Mouse (Mus musculus) left cerebral cortex, adult 8-10 months (tissue): Measurements from ENCODE around the gene Plekhh2. TPM values are rescaled to one million over a fixed set of nuclear protein-coding genes. Genes with fewer than 3 reads are reported as not detected.

ENCODE experiments used
- DNase-seq, 2 experiments: peaks; one replicate each; pipeline ENCODE4 v3.0.0; 2022; ENCODE audit warnings: low spot score in 2 of 2
- total RNA-seq, 4 experiments: library from RNA; stranded (reverse); gene quantifications; 2 replicates each; pipeline ENCODE4 v1.2.4; 2022

The Plekhh2 gene
- total RNA-seq, 4 experiments from 2014 or later: 5.0 to 6.0 (median 6.0) TPM

DNA sequence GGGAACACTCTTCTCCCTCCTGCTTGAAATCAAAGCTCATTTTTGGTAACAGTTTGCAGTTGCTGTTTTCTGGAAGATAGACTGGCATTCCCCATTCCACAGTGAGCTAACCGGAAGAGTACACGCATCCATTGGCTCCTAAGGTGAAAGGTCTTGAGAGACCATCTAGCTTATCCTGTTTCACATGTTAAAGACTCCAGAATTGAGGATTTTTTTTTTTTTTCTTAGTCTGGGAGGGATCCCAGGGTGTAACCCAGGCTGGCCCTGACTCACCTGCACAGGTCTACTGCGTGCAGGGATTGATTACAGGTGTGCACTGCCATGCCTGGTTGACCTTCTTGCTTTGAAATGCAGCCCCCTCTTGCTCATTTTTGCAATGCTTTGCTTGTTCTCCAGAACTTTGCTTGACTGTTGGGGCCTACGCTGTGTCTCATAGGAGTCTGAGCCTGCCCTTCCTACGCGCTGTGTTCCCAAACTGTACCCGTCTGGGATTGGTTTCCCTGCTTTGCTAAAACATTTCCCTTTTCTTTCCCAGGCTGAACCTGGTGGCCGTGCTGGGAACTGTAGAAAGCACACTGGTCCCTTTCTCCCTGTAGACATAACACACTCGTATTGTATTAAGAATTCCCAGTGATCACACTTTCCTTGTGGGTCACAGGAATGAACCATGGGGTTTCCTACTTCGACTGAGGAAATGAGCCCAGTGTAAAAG is 92.2 kb downstream of the Plekhh2 start:
- DNase-seq: no peak

DNA sequence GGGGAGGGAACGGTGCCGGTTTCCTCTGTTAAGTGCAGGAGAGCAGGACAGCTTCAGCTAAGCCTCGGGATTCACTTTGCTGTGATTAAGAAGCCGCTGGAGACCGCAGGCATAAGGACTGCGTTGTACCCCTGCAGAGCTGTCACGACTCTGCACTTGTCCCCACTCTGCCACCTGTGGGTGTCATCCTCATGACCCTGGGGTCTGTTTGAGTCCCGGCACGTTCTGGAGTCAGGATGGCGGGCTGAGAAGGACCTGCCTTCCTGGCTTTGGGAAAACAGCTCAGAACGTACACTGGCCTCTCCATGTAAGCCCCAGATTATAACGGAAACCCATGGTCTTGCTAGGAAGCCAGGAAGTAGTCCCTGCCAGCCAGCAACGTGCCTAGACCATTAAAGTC is 95.3 kb downstream of the Plekhh2 start:
- no peak for DNase-seq

DNA sequence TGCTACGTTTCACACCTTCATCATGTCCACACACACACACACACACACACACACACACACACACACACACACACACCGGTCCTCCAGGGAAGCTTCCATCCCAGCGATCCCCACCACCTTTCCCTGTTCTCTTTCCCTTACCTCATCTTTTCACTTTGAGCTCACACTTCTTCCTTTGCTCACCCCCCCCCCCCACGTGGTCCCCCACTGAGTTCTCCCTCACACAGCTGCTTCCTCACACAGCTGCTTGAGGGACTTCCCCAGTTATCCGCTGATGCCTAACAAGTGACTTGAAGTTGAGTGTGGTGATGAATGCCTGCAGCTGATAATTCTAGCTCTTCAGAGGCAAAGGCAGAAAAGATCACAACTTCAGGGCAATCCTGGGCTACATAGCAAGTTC is 95.9 kb downstream of the Plekhh2 start:
- DNase-seq: no peak

DNA sequence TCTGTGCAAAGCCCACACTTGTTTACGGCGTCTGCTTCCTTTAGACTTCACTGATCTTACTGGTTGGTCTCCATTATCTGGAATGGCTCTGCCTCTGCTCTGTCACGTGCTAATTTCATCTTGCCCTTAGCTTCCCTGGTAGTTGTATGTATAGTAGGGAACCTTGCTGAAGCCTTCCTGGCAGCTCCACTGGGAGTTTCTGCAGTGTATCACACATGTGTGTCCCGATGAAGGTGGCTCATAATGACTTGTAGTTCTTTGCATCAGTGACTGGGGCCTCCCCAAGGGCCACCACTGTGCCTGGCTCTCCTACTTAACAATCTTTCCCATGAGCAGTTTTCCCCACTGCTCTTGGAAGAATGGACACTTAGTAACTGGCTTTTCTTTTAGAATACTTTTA is 96.9 kb downstream of the Plekhh2 start:
- no peak for DNase-seq

- DNase-seq: no peak
Measured at GRCm38 (mm10) chr17:84611500-84611899, 99.8 kb downstream of the Plekhh2 start.

DNA sequence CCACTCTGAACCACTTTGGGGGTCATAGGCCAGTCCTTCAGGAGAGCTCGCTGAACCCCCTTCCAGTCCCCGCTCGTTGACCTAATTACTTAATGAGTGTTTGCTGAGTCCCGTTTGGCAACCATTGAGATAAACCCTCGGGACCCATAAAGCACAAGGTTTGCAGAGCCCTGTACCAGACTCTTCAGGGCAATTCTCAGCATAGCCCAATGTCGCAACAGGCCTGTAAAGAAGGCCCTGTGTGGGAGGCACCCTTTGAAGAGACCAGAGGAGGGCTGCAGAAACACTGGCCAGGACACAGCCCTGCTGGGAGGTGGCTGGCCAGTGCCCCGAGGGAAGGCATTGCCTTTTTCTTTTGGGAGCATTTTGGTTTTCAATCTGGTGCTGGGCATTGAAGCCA is 100.3 kb downstream of the Plekhh2 start:
- DNase-seq: no peak

DNA sequence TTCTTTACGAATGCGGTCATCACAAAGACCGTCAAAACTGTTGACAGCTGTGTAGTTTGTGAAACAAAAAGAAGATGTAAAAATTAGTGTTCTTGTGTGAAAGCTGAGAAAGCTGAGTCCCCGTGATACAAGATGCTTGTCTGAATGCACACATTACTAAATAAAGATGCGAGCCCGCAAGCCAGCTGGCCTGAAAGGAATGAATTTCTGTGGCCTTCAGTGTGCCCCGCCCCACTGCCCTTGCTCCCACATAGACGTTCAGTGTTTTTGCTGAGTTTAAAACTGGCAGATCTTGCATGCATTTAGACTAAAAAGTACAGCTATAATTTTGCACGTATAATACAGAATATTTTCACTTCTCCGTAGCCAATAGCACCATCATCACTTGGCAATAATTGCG is 104.1 kb downstream of the Plekhh2 start:
- DNase-seq: no peak

DNA sequence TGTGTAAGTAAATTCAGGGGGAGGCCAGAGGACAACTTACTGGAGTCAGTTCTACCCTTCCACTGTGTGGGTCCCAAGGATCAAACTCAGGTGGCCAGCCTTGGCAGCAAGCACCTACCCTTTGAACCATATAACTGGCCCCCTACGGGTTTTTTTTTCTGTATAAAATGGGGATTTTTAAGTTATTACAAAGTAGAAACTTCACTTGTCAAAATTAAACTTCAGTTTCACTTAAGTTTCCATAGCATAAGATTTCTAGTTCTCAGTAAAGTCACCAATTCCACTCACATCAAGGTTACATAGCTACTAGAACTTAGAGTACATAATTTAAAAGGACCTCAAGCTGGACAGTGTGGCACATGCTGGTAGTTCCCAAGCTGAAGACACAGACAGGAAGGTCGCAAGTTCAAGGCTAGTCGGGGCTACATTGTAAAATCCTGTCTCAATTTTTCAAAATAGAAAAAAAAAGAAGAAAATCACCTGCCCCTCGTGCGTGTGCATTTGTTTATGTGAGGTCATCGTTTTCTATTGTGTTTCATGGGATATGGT is 104.9 kb downstream of the Plekhh2 start:
- DNase-seq: no peak

DNA sequence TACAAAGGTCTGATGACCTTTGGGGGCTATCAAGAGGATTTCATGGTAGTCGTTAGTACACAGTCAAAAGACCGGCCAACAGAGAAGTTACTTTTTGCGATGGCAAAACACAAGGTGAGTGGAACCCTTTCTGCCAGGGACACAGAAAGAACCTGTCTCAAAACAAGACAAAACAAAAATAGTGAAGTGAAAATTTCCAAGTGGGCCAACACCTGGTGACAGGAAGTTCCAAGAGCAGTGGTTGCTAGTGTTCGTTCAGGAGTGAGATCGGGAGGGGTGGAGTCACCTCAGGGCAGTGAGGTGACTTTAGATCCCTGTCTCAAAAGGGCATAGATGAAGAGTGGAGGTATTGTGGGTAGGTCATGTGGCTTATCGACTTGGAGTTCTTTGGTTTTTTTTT is 106.3 kb downstream of the Plekhh2 start:
- no peak for DNase-seq

GRCm38 (mm10) chr17:84619112-84619511 is 107.4 kb downstream of the Plekhh2 start:
- DNase-seq: no peak

- DNase-seq: no peak
Measured at GRCm38 (mm10) chr17:84620076-84620475, 108.4 kb downstream of the Plekhh2 start.

DNA sequence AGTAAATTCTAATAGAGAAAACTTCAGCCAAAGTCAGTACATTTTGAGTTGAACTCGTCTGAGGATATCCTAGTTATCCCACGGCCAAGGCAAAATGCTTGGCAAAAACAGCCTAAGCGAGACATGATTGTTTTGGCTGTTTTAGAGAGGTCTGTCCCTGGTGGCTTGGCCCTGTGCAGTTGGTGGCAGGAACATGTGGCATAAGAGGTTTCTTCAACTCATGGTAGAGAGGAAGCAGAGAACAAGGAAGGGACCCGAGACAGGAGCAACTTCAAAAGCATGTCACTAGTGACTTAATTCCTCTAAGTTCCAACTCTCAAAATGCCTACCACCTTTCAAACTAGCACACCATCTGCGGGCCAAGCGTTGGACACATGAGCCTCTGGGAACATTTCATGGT is 108.9 kb downstream of the Plekhh2 start:
- no peak for DNase-seq

DNA sequence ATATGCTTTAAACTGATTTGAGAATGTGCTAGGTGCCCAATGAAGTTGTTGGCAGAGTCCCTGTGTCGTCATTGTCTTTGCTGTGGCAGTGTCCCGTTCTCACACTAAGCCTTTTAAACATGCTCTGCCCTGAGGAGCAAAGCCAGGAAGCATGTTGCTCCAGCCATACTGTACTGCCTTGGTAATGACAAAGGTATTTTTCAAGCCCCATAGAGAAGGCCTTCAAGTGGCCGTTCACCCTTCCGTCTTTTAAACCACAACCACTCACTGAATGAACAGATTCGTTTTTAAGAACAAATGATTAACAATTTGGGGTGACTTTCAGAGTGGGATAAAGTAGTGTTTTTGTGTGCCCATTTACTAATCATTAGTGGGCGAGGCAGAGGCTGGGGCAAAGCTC is 109.5 kb downstream of the Plekhh2 start:
- no peak for DNase-seq

GRCm38 (mm10) chr17:84622028-84622427 is 110.3 kb downstream of the Plekhh2 start:
- no peak for DNase-seq

GRCm38 (mm10) chr17:84622873-84623272 is 111.2 kb downstream of the Plekhh2 start:
- DNase-seq: no peak

GRCm38 (mm10) chr17:84626276-84626856 is 114.7 kb downstream of the Plekhh2 start, which contains the start of gene Dync2li1:
TSS of gene Dync2li1 (plus strand) at chr17:84626496.
- peak; percentile 77 to 93 for DNase-seq

DNA sequence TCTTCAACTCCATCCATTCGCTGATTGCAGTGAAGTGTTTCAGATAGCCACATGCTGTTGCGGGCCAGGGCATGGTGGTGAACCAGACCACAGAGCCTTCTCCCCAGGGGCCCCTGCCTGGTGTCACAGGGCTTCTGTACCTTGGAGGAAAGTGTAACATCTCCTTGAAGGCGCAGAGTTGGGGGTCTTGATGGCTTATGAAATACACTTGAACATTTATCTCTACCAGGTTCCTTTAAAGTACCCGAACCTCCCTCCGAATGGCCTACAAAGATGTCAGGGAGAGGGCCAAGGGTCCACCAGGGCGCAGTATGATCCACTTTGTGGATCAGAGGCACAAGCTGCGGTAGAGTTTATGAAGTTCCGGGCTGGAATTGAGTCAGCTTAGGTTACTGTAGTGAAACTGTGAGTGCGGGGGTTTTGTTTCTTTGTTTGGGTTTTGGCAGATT is 115.2 kb downstream of the Plekhh2 start:
- DNase-seq: no peak

GRCm38 (mm10) chr17:84627721-84628120 is 116.0 kb downstream of the Plekhh2 start:
- no peak for DNase-seq

DNA sequence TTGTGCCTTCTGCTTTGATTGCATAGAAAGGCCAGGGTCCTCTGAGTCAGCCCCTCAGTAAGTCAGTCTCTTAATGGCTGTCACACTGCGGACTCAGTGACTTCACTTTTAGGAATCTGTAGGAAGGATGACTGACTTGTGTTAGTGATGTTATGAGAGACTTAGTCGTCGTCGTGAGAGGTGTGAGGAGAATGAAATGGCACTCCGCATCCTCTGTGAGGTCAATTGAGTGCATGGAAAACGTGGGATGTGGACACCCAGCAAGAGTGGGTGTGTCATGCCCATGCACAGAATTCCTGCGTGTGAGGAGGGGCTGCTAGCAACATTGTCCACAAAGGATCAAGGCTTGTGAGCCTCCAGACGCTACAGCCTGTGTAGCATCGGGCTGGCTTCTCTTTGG is 116.9 kb downstream of the Plekhh2 start:
- no peak for DNase-seq

DNA sequence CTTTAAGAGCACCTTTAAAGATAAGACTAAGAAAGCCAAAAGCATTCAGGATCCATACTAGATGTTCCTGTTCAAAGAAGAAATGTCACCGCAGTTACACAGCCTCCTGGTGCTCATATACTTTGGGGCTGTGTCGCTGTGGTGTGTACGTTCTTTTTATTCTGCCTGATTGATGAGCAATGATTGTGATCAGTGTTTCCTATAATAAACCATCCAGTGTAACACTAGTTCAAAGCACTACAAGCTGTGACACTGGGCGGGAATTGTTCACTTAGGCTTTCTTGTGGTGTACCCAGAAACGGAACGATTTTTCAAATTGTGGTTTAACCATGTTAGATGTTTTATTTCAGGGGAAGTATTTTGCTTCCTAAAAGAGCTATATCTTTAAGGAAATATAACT is 120.1 kb downstream of the Plekhh2 start:
- no peak for DNase-seq

DNA sequence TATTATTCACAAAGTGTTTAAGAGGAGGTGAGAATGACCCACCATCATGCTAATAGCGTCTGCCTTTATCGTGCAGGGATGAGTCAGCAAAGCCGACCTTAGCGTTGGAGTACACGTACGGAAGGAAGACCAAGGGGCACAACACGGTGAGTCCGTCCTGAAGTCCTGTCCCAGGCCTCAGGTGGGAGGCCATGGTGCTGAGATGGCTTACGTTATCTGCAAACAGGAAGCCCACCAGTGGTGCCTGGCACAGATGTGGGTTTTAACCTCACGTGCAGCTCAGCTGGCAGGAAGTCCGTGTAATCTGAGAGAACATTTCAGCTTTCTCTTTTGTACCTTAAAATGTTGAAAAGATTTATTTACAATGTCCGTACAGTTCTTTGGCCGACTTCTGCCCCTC is 121.7 kb downstream of the Plekhh2 start:
- no peak for DNase-seq

DNA sequence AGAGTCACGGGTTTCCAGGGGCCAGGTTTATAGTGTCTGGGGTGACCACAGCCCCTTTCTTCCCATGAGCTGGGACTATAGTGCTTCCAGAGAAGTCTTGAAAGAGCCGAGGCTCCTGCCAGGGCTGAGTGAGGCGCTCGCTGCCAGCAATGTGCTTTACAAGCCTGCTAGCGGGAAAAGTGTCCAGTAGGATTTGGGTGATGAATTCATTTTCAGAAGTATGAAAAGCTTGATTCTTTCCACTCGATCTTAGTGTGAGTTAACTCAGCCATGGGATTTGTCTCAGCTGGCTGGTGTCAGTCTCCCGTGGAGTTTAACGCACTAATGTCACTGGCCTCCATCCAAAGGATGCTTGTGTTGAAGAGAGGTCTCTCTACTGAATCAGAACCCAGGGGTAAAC is 124.6 kb downstream of the Plekhh2 start:
- DNase-seq: no peak

DNA sequence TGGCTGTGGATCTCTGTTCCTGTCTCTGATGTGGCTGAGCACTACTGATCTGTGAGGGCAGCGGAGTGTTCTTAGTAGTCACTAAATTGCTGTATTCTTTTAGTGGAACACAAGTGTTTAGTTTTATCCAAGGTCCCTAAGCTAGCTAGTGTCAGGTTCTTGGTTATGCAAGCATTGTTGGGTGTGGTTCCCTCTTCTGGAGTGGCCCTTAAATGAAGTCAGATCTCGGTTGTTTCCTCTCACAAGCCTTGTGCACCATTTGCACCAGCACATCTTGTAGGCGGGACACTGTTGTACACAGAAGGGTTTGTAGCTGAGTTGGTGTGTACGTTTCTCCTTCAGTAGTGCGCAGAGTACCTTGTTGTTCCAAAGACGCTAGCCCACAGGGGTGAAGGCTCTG is 126.3 kb downstream of the Plekhh2 start:
- no peak for DNase-seq
